Mouse (Mus musculus) layer of hippocampus, postnatal 25 days (tissue): ENCODE results near the gene Hspa12a. TPM values are rescaled to one million over a fixed set of nuclear protein-coding genes. Genes with fewer than 3 reads are reported as not detected.
A peak's percentile ranks its signal among the peaks of the same experiment; 100 is the strongest.

Source experiments
- DNase-seq, 2 experiments: peaks; one replicate each; pipeline ENCODE4 v3.0.0; 2022; ENCODE audit warnings: mixed read lengths in 2 of 2, low spot score in 1 of 2; ENCODE audit errors: extremely low spot score in 1 of 2
- total RNA-seq, 2 experiments: library from RNA; stranded (reverse); gene quantifications; 2 replicates each; pipeline ENCODE4 v1.2.3; 2021

The Hspa12a gene
- 100 to 1,000 TPM; 236 to 241 TPM for total RNA-seq

- DNase-seq = peak; percentile 88 to 97
Measured at GRCm38 (mm10) chr19:58942841-58943828, at the start of gene Hspa12a, which contains the start of gene Eno4. TSS of gene Hspa12a (minus strand) at chr19:58943654. TSS of gene Eno4 (plus strand) at chr19:58943425.

GRCm38 (mm10) chr19:58981571-58981970, 38.1 kb upstream of the Hspa12a start:
- DNase-seq = no peak

GRCm38 (mm10) chr19:58980056-58980440, 36.6 kb upstream of the Hspa12a start:
- no peak for DNase-seq

GRCm38 (mm10) chr19:58979436-58980055, 36.1 kb upstream of the Hspa12a start:
- DNase-seq = peak in 1 of 2 experiments; percentile 23

- DNase-seq = peak; percentile 22 to 38
Measured at GRCm38 (mm10) chr19:58978401-58979171, 35.1 kb upstream of the Hspa12a start.

GRCm38 (mm10) chr19:58975216-58975863, 31.9 kb upstream of the Hspa12a start:
- DNase-seq = no peak

GRCm38 (mm10) chr19:58974126-58974525, 30.7 kb upstream of the Hspa12a start:
- DNase-seq = no peak

- DNase-seq = no peak
Measured at GRCm38 (mm10) chr19:58970826-58971225, 27.4 kb upstream of the Hspa12a start.

GRCm38 (mm10) chr19:58968731-58969506, 25.5 kb upstream of the Hspa12a start:
- no peak for DNase-seq

GRCm38 (mm10) chr19:58963011-58963410, 19.6 kb upstream of the Hspa12a start:
- no peak for DNase-seq

GRCm38 (mm10) chr19:58954779-58955178, 11.3 kb upstream of the Hspa12a start:
- DNase-seq = no peak

- DNase-seq = no peak
Measured at GRCm38 (mm10) chr19:58952236-58952635, 8.8 kb upstream of the Hspa12a start.

- no peak for DNase-seq
Measured at GRCm38 (mm10) chr19:58951521-58951920, 8.1 kb upstream of the Hspa12a start.

- DNase-seq = no peak
Measured at GRCm38 (mm10) chr19:58945959-58946358, 2.5 kb upstream of the Hspa12a start.

GRCm38 (mm10) chr19:58933062-58933461, 10.4 kb downstream of the Hspa12a start:
- DNase-seq = no peak

- DNase-seq = no peak
Measured at GRCm38 (mm10) chr19:58931081-58931800, 12.2 kb downstream of the Hspa12a start.

GRCm38 (mm10) chr19:58919148-58919547, 24.3 kb downstream of the Hspa12a start:
- DNase-seq = no peak

- DNase-seq = no peak
Measured at GRCm38 (mm10) chr19:58918597-58918996, 24.9 kb downstream of the Hspa12a start.

GRCm38 (mm10) chr19:58913301-58913700, 30.2 kb downstream of the Hspa12a start:
- DNase-seq = no peak
